Mouse (Mus musculus): Measurements from ENCODE around the gene Brd7.

Brd7 gene

GRCm38 (mm10) chr8:88349046-88349445, 12.9 kb downstream of the Brd7 start:
- no peak for DNase-seq

DNA sequence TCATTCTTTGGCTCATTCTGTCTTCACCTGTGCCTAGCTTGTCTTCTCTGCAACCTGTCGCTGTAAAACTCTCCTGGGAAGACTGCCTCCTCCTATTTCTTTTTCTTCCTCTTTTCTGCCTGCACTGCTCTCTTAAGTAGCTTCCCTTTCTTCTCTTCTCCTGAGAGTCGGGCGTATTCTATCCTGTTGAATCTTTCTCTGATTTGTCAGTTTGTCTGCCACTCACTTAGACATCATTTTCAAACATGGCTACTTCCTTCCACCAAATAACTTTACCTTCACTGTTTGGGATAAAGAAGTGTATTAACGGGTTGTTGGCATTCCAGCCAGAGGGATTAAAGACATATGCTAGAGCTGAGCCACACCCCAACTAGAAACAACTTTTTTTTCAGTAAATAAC, 20.0 kb downstream of the Brd7 start:
- no peak for DNase-seq

GRCm38 (mm10) chr8:88339887-88340695, 21.9 kb downstream of the Brd7 start:
- no peak for DNase-seq

DNA sequence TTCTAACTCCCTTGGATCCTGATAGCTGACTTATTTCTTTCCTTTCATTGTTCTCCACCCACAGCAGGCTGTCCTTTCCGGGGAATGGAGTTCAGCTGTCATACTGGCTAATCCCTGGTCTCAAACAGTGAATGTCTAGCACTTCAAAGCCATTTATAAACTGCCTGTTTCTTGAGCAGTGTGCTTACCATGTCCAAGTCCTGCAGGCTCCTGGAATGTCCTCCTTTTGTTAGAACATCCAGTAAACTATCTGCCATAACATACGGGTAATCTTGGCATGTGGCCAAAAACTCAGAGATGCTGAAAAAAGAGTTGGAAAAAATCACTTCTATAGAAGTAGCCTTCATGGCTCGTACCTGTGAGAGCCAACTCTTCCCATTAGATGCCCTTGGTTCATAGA, 22.8 kb downstream of the Brd7 start:
- no peak for DNase-seq

- DNase-seq: no peak
Observed at GRCm38 (mm10) chr8:88334975-88335374, 27.0 kb downstream of the Brd7 start.

GRCm38 (mm10) chr8:88334384-88334783, 27.6 kb downstream of the Brd7 start:
- DNase-seq: no peak

GRCm38 (mm10) chr8:88330816-88331215, 31.2 kb downstream of the Brd7 start:
- no peak for DNase-seq

GRCm38 (mm10) chr8:88328689-88329088, 33.3 kb downstream of the Brd7 start:
- DNase-seq: no peak

DNA sequence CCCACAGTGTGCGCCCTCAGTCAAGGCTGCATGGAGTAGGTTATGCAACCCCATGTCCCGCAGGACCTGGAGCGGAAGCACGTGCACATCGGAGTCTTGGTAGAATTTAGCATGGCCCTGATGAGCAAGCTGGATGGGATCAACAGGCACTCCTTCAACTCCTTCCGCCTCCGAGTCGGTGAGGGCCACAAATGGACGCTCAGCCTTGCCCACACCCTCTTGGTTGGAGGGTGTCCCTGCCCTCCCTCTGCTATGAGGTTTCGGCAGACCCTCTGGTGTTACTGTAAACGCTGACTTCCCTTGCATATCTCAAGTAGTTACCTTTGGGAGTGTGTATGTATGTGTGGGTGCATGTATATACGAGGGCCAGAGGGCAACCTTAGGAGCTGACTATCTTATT, 35.7 kb downstream of the Brd7 start:
- DNase-seq: no peak

- DNase-seq: no peak
Observed at GRCm38 (mm10) chr8:88325795-88326194, 36.2 kb downstream of the Brd7 start.

GRCm38 (mm10) chr8:88325251-88325650, 36.7 kb downstream of the Brd7 start:
- DNase-seq: no peak

DNA sequence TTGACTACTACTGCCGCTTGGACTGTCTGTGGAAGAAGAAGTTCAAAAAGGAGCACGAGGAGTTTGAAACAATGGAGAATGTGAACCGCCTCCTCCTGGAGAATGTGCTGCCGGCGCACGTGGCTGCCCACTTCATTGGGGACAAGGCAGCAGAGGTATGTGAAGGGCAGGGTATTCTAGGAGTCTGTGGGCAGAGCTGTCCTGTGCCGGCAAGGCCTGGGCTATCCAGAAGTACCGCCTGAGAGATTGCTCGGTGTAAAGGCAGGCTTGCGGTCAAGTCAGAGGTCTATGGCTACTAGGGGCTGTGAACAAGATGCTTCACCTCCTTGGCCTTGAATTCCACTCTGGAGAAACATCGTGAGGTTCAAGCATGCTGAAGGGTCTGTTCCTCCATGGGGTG, 37.2 kb downstream of the Brd7 start:
- DNase-seq: no peak

DNA sequence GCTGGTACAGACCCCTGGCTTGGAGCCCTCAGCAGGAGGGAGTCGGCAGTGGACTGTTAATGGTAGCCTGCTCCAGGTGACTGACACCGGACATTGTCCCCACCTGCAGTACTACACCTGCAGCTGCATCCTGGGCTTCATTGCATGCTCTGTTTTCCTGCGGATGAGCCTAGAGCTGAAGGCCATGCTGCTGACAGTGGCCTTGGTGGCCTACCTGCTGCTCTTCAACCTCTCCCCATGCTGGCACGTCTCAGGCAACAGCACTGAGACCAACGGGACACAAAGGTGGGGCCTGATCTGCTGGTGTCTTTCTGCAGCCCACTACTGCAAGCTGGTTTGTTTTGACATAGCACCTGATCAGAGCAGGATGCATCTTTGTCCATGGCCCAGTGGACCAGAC, 38.5 kb downstream of the Brd7 start:
- no peak for DNase-seq

- no peak for DNase-seq
Observed at GRCm38 (mm10) chr8:88321387-88321786, 40.6 kb downstream of the Brd7 start.

- DNase-seq: no peak
Observed at GRCm38 (mm10) chr8:88320134-88320533, 41.9 kb downstream of the Brd7 start.

- DNase-seq: no peak
Observed at GRCm38 (mm10) chr8:88318151-88318550, 43.8 kb downstream of the Brd7 start.

GRCm38 (mm10) chr8:88317341-88317740, 44.7 kb downstream of the Brd7 start:
- no peak for DNase-seq

DNA sequence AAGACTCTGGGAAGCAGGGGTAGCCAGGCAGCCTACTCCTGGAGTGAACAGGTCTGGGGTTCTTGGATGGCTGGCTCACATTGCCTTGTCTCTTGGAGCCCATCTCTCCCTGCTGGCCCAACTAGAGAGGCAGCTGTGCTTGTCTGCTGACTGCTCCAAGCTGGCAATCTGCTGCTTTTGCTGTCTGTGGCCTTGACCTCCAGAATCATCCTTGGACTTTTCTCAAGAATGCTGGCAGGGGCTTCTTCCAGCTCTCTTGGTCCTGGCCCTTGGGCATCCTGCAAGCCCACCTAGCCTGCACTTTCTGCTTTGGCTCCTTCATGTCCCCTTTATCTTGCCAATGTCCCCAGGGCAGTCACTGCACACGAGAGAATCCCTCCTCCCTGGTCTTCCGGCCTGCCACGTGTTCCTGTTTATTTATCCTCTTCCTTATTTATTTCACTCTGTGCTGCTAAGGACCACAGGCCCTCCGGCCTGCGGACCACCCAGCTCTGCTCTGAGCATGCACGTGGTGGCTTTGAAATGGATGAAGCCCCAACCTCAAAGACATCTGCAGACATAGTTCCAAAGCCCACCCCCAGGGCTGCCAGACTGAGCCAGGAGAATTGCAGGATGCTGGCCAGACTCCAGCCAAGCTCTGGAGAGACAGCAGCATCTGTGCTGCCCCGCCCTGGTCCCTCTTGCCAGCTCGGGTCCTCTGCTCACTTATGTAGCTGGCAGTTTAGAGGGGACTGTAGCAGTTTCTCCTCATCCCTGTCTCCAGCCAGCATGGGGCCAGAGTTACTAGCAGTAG, 45.7 kb downstream of the Brd7 start:
- no peak for DNase-seq

DNA sequence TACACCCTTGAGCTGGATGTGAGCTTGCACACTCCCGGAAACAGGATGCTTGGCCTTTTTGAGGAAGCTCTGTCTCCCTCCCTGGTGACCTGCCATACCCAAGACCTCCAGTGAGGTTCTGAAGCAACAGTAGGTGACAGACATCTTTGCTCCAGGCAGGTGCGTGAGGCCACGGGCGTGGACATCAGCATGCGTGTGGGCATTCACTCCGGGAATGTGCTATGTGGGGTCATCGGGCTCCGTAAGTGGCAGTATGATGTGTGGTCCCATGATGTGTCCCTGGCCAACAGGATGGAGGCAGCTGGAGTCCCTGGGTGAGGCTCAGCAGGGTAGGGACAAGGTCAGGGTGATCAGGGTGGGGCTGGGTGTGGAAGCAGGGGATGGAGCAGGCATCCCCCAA, 46.7 kb downstream of the Brd7 start:
- DNase-seq: no peak

GRCm38 (mm10) chr8:88313991-88314390, 48.0 kb downstream of the Brd7 start:
- no peak for DNase-seq

DNA sequence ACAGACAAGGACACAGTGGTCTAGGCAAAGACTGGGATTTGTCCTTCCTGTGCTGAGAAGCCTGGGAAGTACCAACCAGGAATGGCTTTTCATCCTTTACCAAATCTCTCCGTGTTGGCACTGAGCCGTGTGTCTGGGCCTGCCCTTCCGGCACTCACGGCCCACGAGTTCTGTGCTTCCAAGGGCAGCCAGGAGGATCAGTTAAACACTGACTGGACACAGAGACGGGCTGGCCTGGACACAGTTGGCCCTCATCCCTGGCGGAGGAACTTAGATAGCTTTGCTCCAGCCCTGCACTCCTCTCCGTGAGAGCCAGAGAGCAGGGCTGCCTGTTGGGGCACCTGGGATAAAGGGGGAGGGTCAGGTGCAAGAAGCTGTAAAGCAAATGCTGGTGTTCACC, 49.0 kb downstream of the Brd7 start:
- DNase-seq: no peak

GRCm38 (mm10) chr8:88310286-88310685, 51.7 kb downstream of the Brd7 start:
- no peak for DNase-seq

DNA sequence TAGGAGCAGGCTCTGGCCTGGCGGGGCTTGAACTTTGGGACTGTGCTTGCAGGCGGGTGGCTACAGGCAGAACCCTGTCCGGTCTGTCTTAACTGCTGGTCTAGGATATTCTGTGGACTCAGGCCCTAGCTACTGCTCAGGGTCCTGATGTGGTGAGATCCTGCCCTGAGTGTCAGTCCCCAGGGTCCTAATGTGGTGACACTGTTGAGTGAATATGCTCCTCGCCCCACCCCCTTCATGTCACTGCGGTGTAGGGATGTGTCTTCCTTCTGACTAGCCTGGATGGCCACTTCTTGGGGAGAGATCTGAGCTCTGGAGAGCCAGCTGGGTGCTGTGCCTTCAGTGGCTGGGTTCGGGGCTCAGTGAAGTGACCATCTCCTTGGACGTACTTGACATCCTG, 52.1 kb downstream of the Brd7 start:
- peak; percentile 49 to 57 for DNase-seq

DNA sequence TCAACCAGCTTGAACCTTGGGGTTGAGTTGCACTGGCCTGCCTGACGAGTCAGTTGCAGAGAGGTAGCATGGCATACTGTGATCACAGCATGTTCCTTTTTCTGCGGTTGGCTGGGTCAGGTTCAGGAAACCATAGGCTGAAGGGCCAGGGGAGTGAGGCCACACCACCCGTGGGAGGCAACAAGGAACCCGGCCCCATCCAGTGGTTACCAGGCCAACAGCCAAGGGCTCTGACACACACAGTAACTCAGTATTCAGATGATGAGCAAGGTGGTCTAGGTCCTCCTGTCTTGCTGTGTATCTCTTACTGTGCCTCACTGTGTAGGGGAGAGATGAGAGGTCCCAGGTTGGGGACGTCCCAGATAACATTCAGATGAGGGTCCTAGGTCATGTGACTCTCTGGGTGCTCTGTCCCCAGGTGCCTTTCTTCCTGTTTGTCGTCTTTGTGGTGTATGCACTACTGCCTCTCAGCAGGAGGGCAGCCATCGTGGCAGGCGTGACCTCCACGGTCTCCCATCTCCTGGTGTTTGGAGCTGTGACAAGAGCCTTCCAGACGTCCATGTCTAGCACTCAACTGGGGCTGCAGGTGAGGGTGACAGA, 52.6 kb downstream of the Brd7 start:
- peak; percentile 72 to 74 for DNase-seq
